Mouse (Mus musculus) v-Abl transformed pro-B cells (cell line): Measurements from ENCODE around the gene Tubgcp2.

Experiments used
- in situ Hi-C, 2 experiments: fragments of 400-800 bp; cut with MboI; formaldehyde crosslinking; loops; one replicate each; pipeline ENCODE4 v1.15.1; 2025; ENCODE audit not compliant: unreplicated experiment in 2 of 2

The Tubgcp2 gene

GRCm38 (mm10) chr7:139988272-139988671, 48.2 kb downstream of the Tubgcp2 start:
- in situ Hi-C loops, result no loop called here

GRCm38 (mm10) chr7:139984505-139984904, 52.0 kb downstream of the Tubgcp2 start:
- in situ Hi-C loops, result no loop called here

GRCm38 (mm10) chr7:139982058-139982457, 54.4 kb downstream of the Tubgcp2 start:
- in situ Hi-C loops, result no loop called here

- in situ Hi-C loops, result no loop called here
These were observed 55.7 kb downstream of the Tubgcp2 start for GRCm38 (mm10) chr7:139980778-139981177.

- in situ Hi-C loops, result loop anchor here (5.0 to 10.0 kb wide), 2 partner anchors 88 to 176 kb away; partner anchors contain the start of gene Sprn (in 1 of the 2)
These were observed 57.3 kb downstream of the Tubgcp2 start for GRCm38 (mm10) chr7:139979011-139979719.

GRCm38 (mm10) chr7:139978278-139978892, 58.1 kb downstream of the Tubgcp2 start, which contains the start of gene 6430531B16Rik:
6430531B16Rik (minus strand) TSS chr7:139978755.
- in situ Hi-C loops, result loop anchor here (5.0 to 10.0 kb wide), 2 partner anchors 89 to 176 kb away; partner anchors contain the start of gene Sprn (in 1 of the 2)

- in situ Hi-C loops, result loop anchor here (5.0 to 10.0 kb wide), 2 partner anchors 92 to 179 kb away; partner anchors contain the start of gene Sprn (in 1 of the 2)
These were observed 61.0 kb downstream of the Tubgcp2 start for GRCm38 (mm10) chr7:139975471-139975870.

- in situ Hi-C loops, result loop anchor here in 1 of 2 experiments (5.0 to 25.0 kb wide), 3 partner anchors 83 to 813 kb away; partner anchors contain the start of genes Sprn and Syce1
These were observed 62.2 kb downstream of the Tubgcp2 start for GRCm38 (mm10) chr7:139974307-139974706.

GRCm38 (mm10) chr7:139972923-139973331, 63.5 kb downstream of the Tubgcp2 start:
- in situ Hi-C loops, result loop anchor here in 1 of 2 experiments (5.0 to 25.0 kb wide), 3 partner anchors 84 to 814 kb away; partner anchors contain the start of genes Sprn and Syce1

GRCm38 (mm10) chr7:139971436-139971835, 65.0 kb downstream of the Tubgcp2 start:
- in situ Hi-C loops, result loop anchor here in 1 of 2 experiments (5.0 to 25.0 kb wide), 3 partner anchors 86 to 816 kb away; partner anchors contain the start of genes Sprn and Syce1

- in situ Hi-C loops, result loop anchor here in 1 of 2 experiments (5.0 to 25.0 kb wide), 3 partner anchors 86 to 816 kb away; partner anchors contain the start of genes Sprn and Syce1
These were observed 65.5 kb downstream of the Tubgcp2 start for GRCm38 (mm10) chr7:139970979-139971378.

GRCm38 (mm10) chr7:139970216-139970919, 66.1 kb downstream of the Tubgcp2 start:
- in situ Hi-C loops, result loop anchor here in 1 of 2 experiments (5.0 to 25.0 kb wide), 3 partner anchors 87 to 817 kb away; partner anchors contain the start of genes Sprn and Syce1

GRCm38 (mm10) chr7:139969348-139970130, 66.9 kb downstream of the Tubgcp2 start:
- in situ Hi-C loops, result loop anchor here (5.0 to 25.0 kb wide), 5 partner anchors 88 to 935 kb away; partner anchors contain the start of genes Cox8b (in 1 of the 2), Sprn (in 1 of the 2) and Syce1 (in 1 of the 2)

GRCm38 (mm10) chr7:139968428-139968827, 68.0 kb downstream of the Tubgcp2 start:
- in situ Hi-C loops, result loop anchor here (5.0 to 25.0 kb wide), 3 partner anchors 174 to 936 kb away; partner anchors contain the start of genes Cox8b (in 1 of the 2) and Syce1 (in 1 of the 2)

- in situ Hi-C loops, result loop anchor here (5.0 to 25.0 kb wide), 3 partner anchors 175 to 938 kb away; partner anchors contain the start of genes Cox8b (in 1 of the 2) and Syce1 (in 1 of the 2)
These were observed 69.3 kb downstream of the Tubgcp2 start for GRCm38 (mm10) chr7:139967175-139967574.

- in situ Hi-C loops, result loop anchor here (10.0 to 25.0 kb wide), 2 partner anchors 823 to 941 kb away; partner anchors contain the start of genes Cox8b (in 1 of the 2) and Syce1 (in 1 of the 2)
These were observed 72.7 kb downstream of the Tubgcp2 start for GRCm38 (mm10) chr7:139963814-139964213.

- in situ Hi-C loops, result loop anchor here (10.0 to 25.0 kb wide), 2 partner anchors 826 to 944 kb away; partner anchors contain the start of genes Cox8b (in 1 of the 2) and Syce1 (in 1 of the 2)
These were observed 75.3 kb downstream of the Tubgcp2 start for GRCm38 (mm10) chr7:139961141-139961540.

- in situ Hi-C loops, result loop anchor here in 1 of 2 experiments (25.0 kb wide), 1 partner anchor 829 kb away; the partner anchor contains the start of gene Syce1
These were observed 78.5 kb downstream of the Tubgcp2 start for GRCm38 (mm10) chr7:139957958-139958357.

- in situ Hi-C loops, result loop anchor here in 1 of 2 experiments (25.0 kb wide), 1 partner anchor 830 kb away; the partner anchor contains the start of gene Syce1
These were observed 79.0 kb downstream of the Tubgcp2 start for GRCm38 (mm10) chr7:139957437-139957836.
